Mouse (Mus musculus) inflammation-experienced regulatory T-cells, adult 6 months (primary cell): ENCODE results near the gene A4galt. TPM values are rescaled to one million over a fixed set of nuclear protein-coding genes. Genes with fewer than 3 reads are reported as not detected.

Experiments
- ATAC-seq: one replicate; pipeline ENCODE4 v1.8.0; 2017
- polyA plus RNA-seq, 3 experiments: library from polyadenylated mRNA; unstranded; fragments of 100-300 nt; shearing (Covaris generic); gene quantifications; one replicate each; pipeline ENCODE4 v1.2.1; 2017

A4galt gene
- polyA plus RNA-seq, 3 experiments from 2014 or later: not detected

GRCm38 (mm10) chr15:83224136-83224766 is 27.3 kb downstream of the A4galt start:
- ATAC-seq: no peak

GRCm38 (mm10) chr15:83223208-83223962 is 28.2 kb downstream of the A4galt start:
- ATAC-seq: no peak

GRCm38 (mm10) chr15:83221721-83222120 is 29.9 kb downstream of the A4galt start:
- no peak for ATAC-seq

GRCm38 (mm10) chr15:83220368-83221013 is 31.1 kb downstream of the A4galt start:
- ATAC-seq: no peak

GRCm38 (mm10) chr15:83215322-83216216 is 36.0 kb downstream of the A4galt start:
- no peak for ATAC-seq

GRCm38 (mm10) chr15:83210229-83210628 is 41.3 kb downstream of the A4galt start:
- ATAC-seq: no peak

- ATAC-seq: no peak
Observed at GRCm38 (mm10) chr15:83209719-83210118, 41.9 kb downstream of the A4galt start.

GRCm38 (mm10) chr15:83209092-83209695 is 42.4 kb downstream of the A4galt start:
- no peak for ATAC-seq

- ATAC-seq: peak; percentile 50
Observed at GRCm38 (mm10) chr15:83204731-83205451, 46.7 kb downstream of the A4galt start.

GRCm38 (mm10) chr15:83202412-83202811 is 49.2 kb downstream of the A4galt start:
- ATAC-seq: no peak

GRCm38 (mm10) chr15:83193413-83193812 is 58.2 kb downstream of the A4galt start:
- ATAC-seq: no peak

GRCm38 (mm10) chr15:83182351-83182750 is 69.2 kb downstream of the A4galt start:
- no peak for ATAC-seq

GRCm38 (mm10) chr15:83181800-83182330 is 69.7 kb downstream of the A4galt start:
- no peak for ATAC-seq

GRCm38 (mm10) chr15:83180004-83180403 is 71.6 kb downstream of the A4galt start:
- no peak for ATAC-seq

Other genes starting within 250 kb of the A4galt start
- gene Nfam1, start 218.5 kb downstream of the A4galt start, polyA plus RNA-seq: under 1 TPM in 2 of 3 experiments, not detected in 1; 0.26 to 0.92 TPM
- 10 to 100 TPM; 63.6 to 95.2 (median 80.0) TPM for gene Serhl, start 162.3 kb downstream of the A4galt start, polyA plus RNA-seq
- 10 to 100 TPM; 70.6 to 86.9 (median 82.4) TPM for gene Rrp7a, start 129.0 kb downstream of the A4galt start, polyA plus RNA-seq
- 100 to 1,000 TPM; 162 to 203 (median 174) TPM for gene Poldip3, start 102.4 kb downstream of the A4galt start, polyA plus RNA-seq
- gene Cyb5r3, start 79.2 kb downstream of the A4galt start, polyA plus RNA-seq: 10 to 100 TPM; 58.4 to 85.8 (median 76.2) TPM
- gene Arfgap3, start 98.5 kb upstream of the A4galt start, polyA plus RNA-seq: 10 to 100 TPM; 11.7 to 14.1 (median 13.4) TPM
- 10 to 100 TPM; 17.1 to 34.5 (median 22.0) TPM for gene Pacsin2, start 212.8 kb upstream of the A4galt start, polyA plus RNA-seq